Mouse (Mus musculus) neural tube, embryonic 14.5 days (tissue): Measurements from ENCODE around the gene Shisa3. TPM values are rescaled to one million over a fixed set of nuclear protein-coding genes. Genes with fewer than 3 reads are reported as not detected.

Source experiments
- microRNA-seq: library from miRNA; unstranded; fragments of <30 nt; microRNA quantifications from one replicate; pipeline ENCODE4, GENCODE M21; 2016
- polyA plus RNA-seq: library from polyadenylated mRNA; unstranded; fragments of >200 nt; fragmentation: Nextera tagmentation; extraction: Ambion mirVana; gene quantifications from 2 replicates; pipeline ENCODE4 v1.2.1, GENCODE M21; 2014

The Shisa3 gene
- polyA plus RNA-seq, 1 experiment from 2014 or later, result 2.4 TPM

Small RNA genes within 50 kb of the gene (microRNA-seq; reads per million reads assigned to microRNA genes)
- not detected for gene Gm23617

Other genes with a start within 250 kb of the Shisa3 start
- 17.5 and 23.3 TPM in 2 replicates for gene Bend4, start 179.6 kb upstream of the Shisa3 start, polyA plus RNA-seq
- 72.6 and 81.5 TPM in 2 replicates for gene Atp8a1, start 239.6 kb downstream of the Shisa3 start, polyA plus RNA-seq